Mouse (Mus musculus) brain, embryonic 14.5 days (tissue): ENCODE results near the gene Ins2.

Experiments
- CTCF ChIP-seq: fragments of 200-500 bp; IDR thresholded peaks from 2 replicates; pipeline ENCODE4 v1.5.1; 2012; ENCODE audit warnings: inconsistent platforms, mild to moderate bottlenecking, moderate library complexity, borderline replicate concordance; ENCODE audit not compliant: insufficient read depth, insufficient read length; ENCODE audit errors: extremely low read depth
- POLR2A ChIP-seq: fragments of 200-500 bp; IDR thresholded peaks from 2 replicates; pipeline ENCODE4 v1.6.1; 2012; ENCODE audit warnings: mild to moderate bottlenecking, inconsistent platforms, borderline replicate concordance; ENCODE audit not compliant: poor library complexity, insufficient read depth, insufficient read length, severe bottlenecking; ENCODE audit errors: extremely low read depth

GRCm38 (mm10) chr7:142671067-142671466, 72.1 kb downstream of the Ins2 start:
- TF ChIP-seq CTCF (peak; percentile 14; the same call in 1 of the 2 replicates), POLR2A (no peak)
